Mouse (Mus musculus) CD4-positive, CD25-positive, alpha-beta regulatory T cell, adult 4 months (primary cell): ENCODE results near the gene Olfr1382. TPM values are rescaled to one million over a fixed set of nuclear protein-coding genes. Genes with fewer than 3 reads are reported as not detected.
"Not testable (repeated sequence)": the region's sequence is repeated elsewhere in the genome, so short reads cannot be mapped to it uniquely, and the experiment has no call there.

Experiments
- ATAC-seq: one replicate; pipeline ENCODE4 v1.8.0; 2017
- polyA plus RNA-seq, 2 experiments: library from polyadenylated mRNA; unstranded; fragments of 100-300 nt; shearing (Covaris generic); gene quantifications; one replicate each; pipeline ENCODE4 v1.2.1; 2017

Olfr1382 gene
- polyA plus RNA-seq = not detected

DNA sequence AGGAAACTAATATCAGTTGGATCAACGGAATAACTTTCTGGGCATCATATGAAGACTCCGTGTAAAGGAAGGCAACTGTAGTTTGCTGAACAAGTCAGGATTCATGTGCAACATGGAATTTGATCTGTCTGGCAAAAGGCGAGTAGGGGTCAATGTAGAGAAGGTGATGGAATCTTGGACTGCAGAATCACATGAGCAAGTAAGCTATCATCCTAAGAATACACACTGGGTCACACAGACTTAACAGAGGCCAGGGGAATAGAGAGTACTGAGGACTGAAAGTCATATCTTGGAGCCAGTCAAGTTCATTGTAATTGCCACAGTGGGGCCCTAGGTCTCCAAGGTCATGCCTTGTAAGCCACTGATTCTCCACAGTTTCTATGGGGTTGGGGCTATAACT lies at the start of gene Olfr1382:
Olfr1382 (plus strand) TSS at position 301 of the 400 bp plus-strand sequence.
- no peak for ATAC-seq

GRCm38 (mm10) chr11:49485973-49486372 lies 42.1 kb upstream of the Olfr1382 start:
- no peak for ATAC-seq

DNA sequence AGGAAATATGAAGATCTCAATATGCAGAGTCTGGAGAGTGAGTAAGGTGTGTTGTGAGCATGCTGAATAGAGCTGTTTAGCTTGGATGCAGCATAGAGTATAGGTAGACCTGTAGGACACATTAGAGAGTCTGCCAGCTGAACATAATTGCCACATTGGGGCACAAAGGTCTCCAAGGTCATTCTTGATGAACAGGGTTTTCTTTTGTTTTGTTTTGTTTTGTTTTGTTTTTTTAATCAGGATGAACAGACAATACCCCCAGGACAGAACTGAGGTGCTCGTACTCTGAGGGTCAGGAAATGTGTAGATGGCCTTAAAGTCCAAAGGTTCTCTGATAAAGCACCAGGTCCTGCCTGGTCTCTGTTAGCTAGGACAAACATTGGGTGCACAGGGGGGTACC lies 39.3 kb upstream of the Olfr1382 start, which contains the start of gene Olfr1385:
Olfr1385 (plus strand) TSS at position 301 of the 400 bp plus-strand sequence.
- ATAC-seq = not testable (repeated sequence)

DNA sequence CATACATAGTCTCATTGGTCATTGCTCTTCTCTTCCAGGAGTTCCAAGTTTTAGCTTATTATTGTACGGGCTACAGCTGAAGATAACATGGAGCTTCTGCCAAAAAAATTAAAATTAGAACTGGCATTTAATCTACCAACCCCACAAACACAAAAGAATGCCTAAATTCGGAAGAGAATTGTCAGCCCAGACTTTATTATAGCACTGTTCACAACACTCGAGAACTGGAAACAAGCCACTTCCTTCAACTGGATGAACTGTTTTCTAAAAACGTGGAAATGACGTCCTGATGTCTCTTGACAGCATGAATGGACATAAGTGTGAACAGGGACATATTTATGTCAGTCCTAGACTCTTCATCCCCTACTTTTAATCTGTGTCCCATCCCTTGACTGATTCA lies 10.0 kb upstream of the Olfr1382 start:
- no peak for ATAC-seq

- ATAC-seq = no peak
These were observed 8.7 kb upstream of the Olfr1382 start, which contains the start of gene Olfr1383 for GRCm38 (mm10) chr11:49519348-49519747. Gene Olfr1383, plus strand, starts transcription at chr11:49519648.

GRCm38 (mm10) chr11:49532761-49533160 lies 4.7 kb downstream of the Olfr1382 start:
- no peak for ATAC-seq

DNA sequence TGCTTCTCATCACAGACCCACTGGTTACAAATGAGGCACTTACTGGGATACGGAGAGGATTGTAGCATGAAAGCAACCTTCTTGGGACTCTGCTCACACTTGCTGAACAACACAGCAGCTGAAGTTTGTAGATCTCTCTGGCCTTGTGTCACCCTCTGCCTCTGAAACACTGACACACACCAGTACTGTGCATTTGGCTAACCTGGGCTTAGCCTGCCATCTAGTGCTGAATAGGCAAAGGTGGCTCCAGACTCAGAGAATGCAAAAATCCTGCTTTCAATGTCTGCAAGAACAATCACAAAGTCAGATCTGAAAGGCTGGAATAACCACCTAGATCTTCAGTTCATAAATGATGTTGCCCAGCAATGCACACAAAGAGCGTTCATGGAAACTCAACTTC lies 8.6 kb downstream of the Olfr1382 start:
- not testable (repeated sequence) for ATAC-seq

- ATAC-seq = not testable (repeated sequence)
These were observed 15.1 kb downstream of the Olfr1382 start, which contains the start of gene Olfr1381 for GRCm38 (mm10) chr11:49543149-49543548. Gene Olfr1381, plus strand, starts transcription at chr11:49543449.

- not testable (repeated sequence) for ATAC-seq
These were observed 26.0 kb downstream of the Olfr1382 start for GRCm38 (mm10) chr11:49554033-49554432.

- ATAC-seq = not testable (repeated sequence)
These were observed 28.5 kb downstream of the Olfr1382 start, which contains the start of gene Olfr1380 for GRCm38 (mm10) chr11:49556578-49556977. Gene Olfr1380, plus strand, starts transcription at chr11:49556878.

- not testable (repeated sequence) for ATAC-seq
These were observed 47.0 kb downstream of the Olfr1382 start for GRCm38 (mm10) chr11:49575054-49575453.

DNA sequence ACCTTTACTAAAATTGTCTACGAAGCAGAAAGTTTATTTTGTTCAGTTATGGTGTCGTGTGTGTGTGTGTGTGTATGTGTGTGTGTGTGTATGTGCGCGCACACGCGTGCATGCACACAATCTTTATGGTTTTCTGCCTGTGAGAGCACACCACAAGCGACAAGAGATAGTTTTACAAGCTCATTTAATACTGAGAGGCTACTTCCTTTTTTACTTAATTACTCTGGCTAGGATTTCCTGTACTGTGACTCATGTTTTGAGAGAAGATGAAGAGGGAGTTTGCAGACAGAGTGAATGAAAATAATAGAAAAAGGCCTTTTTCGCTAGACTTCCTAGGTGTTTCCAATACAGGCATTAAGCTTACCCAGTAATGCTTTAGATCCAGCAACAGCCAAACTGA lies 52.4 kb downstream of the Olfr1382 start:
- ATAC-seq = not testable (repeated sequence)

Other genes with a start within 250 kb of the Olfr1382 start
- under 1 TPM in 1 of 2 experiments, not detected in 1; 0.28 TPM for gene Olfr1393, start 249.9 kb upstream of the Olfr1382 start, polyA plus RNA-seq
- not detected for gene Olfr1392, start 243.0 kb upstream of the Olfr1382 start, polyA plus RNA-seq
- gene Olfr10, start 223.5 kb upstream of the Olfr1382 start, polyA plus RNA-seq = not detected
- gene Olfr1391, start 205.5 kb upstream of the Olfr1382 start, polyA plus RNA-seq = not detected
- gene Olfr1390, start 193.1 kb upstream of the Olfr1382 start, polyA plus RNA-seq = not detected
- gene Olfr1389, start 105.2 kb upstream of the Olfr1382 start, polyA plus RNA-seq = not detected
- not detected for gene Olfr1388, start 91.6 kb upstream of the Olfr1382 start, polyA plus RNA-seq
- not detected for gene Olfr1387, start 72.9 kb upstream of the Olfr1382 start, polyA plus RNA-seq
- not detected for gene Olfr1386, start 63.2 kb upstream of the Olfr1382 start, polyA plus RNA-seq
- not detected for gene Olfr1385, start 39.2 kb upstream of the Olfr1382 start, polyA plus RNA-seq
- not detected for gene Olfr1384, start 21.5 kb upstream of the Olfr1382 start, polyA plus RNA-seq
- not detected for gene Olfr1383, start 8.6 kb upstream of the Olfr1382 start, polyA plus RNA-seq
- under 1 TPM in 1 of 2 experiments, not detected in 1; 0.08 TPM for gene Olfr1381, start 15.2 kb downstream of the Olfr1382 start, polyA plus RNA-seq
- gene Olfr1380, start 28.6 kb downstream of the Olfr1382 start, polyA plus RNA-seq = not detected
- not detected for gene Flt4, start 81.0 kb downstream of the Olfr1382 start, polyA plus RNA-seq
- under 1 TPM in 1 of 2 experiments, not detected in 1; 0.56 TPM for gene Scgb3a1, start 135.4 kb downstream of the Olfr1382 start, polyA plus RNA-seq
- gene Cnot6, start 184.5 kb downstream of the Olfr1382 start, polyA plus RNA-seq = 10 to 100 TPM; 19.6 to 30.0 TPM